Mouse (Mus musculus) heart, embryonic 10.5 days (tissue): ENCODE results near the gene Ms4a6d. TPM values are rescaled to one million over a fixed set of nuclear protein-coding genes. Genes with fewer than 3 reads are reported as not detected.

Source experiments
- DNase-seq: peaks from one replicate; pipeline ENCODE4 v3.0.0-alpha.2; 2017; ENCODE audit warnings: low spot score
- H3K27ac ChIP-seq: fragments of 300-500 bp; sonication (generic); 2 replicates; pipeline ENCODE4 v1.5.1; 2016; ENCODE audit warnings: mild to moderate bottlenecking
- H3K27me3 ChIP-seq: fragments of 300-500 bp; sonication (generic); 2 replicates; pipeline ENCODE4 v1.6.1; 2016; ENCODE audit warnings: mild to moderate bottlenecking; ENCODE audit not compliant: poor library complexity, insufficient read depth, severe bottlenecking
- H3K36me3 ChIP-seq: fragments of 300-500 bp; sonication (generic); 2 replicates; pipeline ENCODE4 v1.6.1; 2016; ENCODE audit warnings: mild to moderate bottlenecking, moderate library complexity
- H3K4me1 ChIP-seq: fragments of 300-500 bp; sonication (generic); 2 replicates; pipeline ENCODE4 v1.6.1; 2016; ENCODE audit warnings: mild to moderate bottlenecking
- H3K4me3 ChIP-seq: fragments of 300-500 bp; sonication (generic); 2 replicates; pipeline ENCODE4 v1.5.1; 2016; ENCODE audit warnings: mild to moderate bottlenecking, moderate library complexity
- H3K9me3 ChIP-seq: fragments of 300-500 bp; sonication (generic); 2 replicates; pipeline ENCODE4 v1.6.1; 2016; ENCODE audit warnings: mild to moderate bottlenecking, moderate library complexity
- WGBS: fragments of 180-500 bp; shearing (Covaris S2); methylation state at CpG from one replicate; pipeline ENCODE4 v1.1.7; 2016; 5-methylcytosine and 5-hydroxymethylcytosine counted together
- polyA plus RNA-seq: library from polyadenylated mRNA; unstranded; fragments of >200 nt; fragmentation: Nextera tagmentation; extraction: Ambion mirVana; gene quantifications from 2 replicates; pipeline ENCODE4 v1.2.1, GENCODE M21; 2016

The Ms4a6d gene
- 0.41 and 0.48 TPM in 2 replicates for polyA plus RNA-seq

GRCm38 (mm10) chr19:11604603-11605002 is at the start of gene Ms4a6d:
Gene Ms4a6d, minus strand, starts transcription at chr19:11604849.
- 84% methylated on average over 2 of the region's 2 CpGs for WGBS

GRCm38 (mm10) chr19:11649564-11649963 is 44.9 kb upstream of the Ms4a6d start:
- DNase-seq: no peak
- no peak overlapping the region for H3K4me3 ChIP-seq
- 77% methylated on average over 4 of the region's 4 CpGs for WGBS
- no peak overlapping the region for H3K27ac ChIP-seq
- no peaks in the 10 kb centered on the region for H3K9me3 ChIP-seq
- no peaks in the 10 kb centered on the region for H3K4me1 ChIP-seq
- H3K36me3 ChIP-seq: no peaks in the 10 kb centered on the region
- no peaks in the 10 kb centered on the region for H3K27me3 ChIP-seq

More at GRCm38 (mm10) chr19:11604603-11605002, at the start of gene Ms4a6d:
- Histone ChIP-seq H3K27me3 (no peaks in the 10 kb centered on the region), H3K27ac (no peak within 1 kb of the TSS), H3K4me3 (no peak within 1 kb of the TSS), H3K9me3 (no peaks in the 10 kb centered on the region), H3K4me1 (no peaks in the 10 kb centered on the region), H3K36me3 (no peaks in the 10 kb centered on the region)
- DNase-seq: no peak

GRCm38 (mm10) chr19:11646166-11646565 is 41.5 kb upstream of the Ms4a6d start:
- Histone ChIP-seq H3K4me1 (no peaks in the 10 kb centered on the region), H3K9me3 (no peaks in the 10 kb centered on the region), H3K4me3 (no peak overlapping the region), H3K27ac (no peak overlapping the region), H3K27me3 (no peaks in the 10 kb centered on the region), H3K36me3 (no peaks in the 10 kb centered on the region)
- DNase-seq: no peak
- 70% methylated on average over 3 of the region's 3 CpGs for WGBS

- no peak for DNase-seq
- Histone ChIP-seq H3K27ac (no peak within 1 kb of the TSS), H3K4me3 (no peak within 1 kb of the TSS), H3K4me1 (no peaks in the 10 kb centered on the region), H3K36me3 (no peaks in the 10 kb centered on the region), H3K9me3 (no peaks in the 10 kb centered on the region), H3K27me3 (no peaks in the 10 kb centered on the region)
- 68% methylated on average over 1 of the region's 1 CpGs for WGBS
These were observed 36.1 kb upstream of the Ms4a6d start, which contains the start of gene Ms4a3 for GRCm38 (mm10) chr19:11640732-11641131. Gene Ms4a3, minus strand, starts transcription at chr19:11640851.

- WGBS: 63% methylated on average over 4 of the region's 4 CpGs
- H3K27me3 ChIP-seq: no peaks in the 10 kb centered on the region
- no peak overlapping the region for H3K4me3 ChIP-seq
- H3K27ac ChIP-seq: no peak overlapping the region
- no peaks in the 10 kb centered on the region for H3K36me3 ChIP-seq
- no peak for DNase-seq
- H3K9me3 ChIP-seq: no peaks in the 10 kb centered on the region
- no peaks in the 10 kb centered on the region for H3K4me1 ChIP-seq
These were observed 34.4 kb upstream of the Ms4a6d start for GRCm38 (mm10) chr19:11639038-11639437.

- no peak for DNase-seq
- Histone ChIP-seq H3K9me3 (no peaks in the 10 kb centered on the region), H3K36me3 (no peaks in the 10 kb centered on the region), H3K27me3 (no peaks in the 10 kb centered on the region), H3K4me1 (no peaks in the 10 kb centered on the region), H3K4me3 (no peak overlapping the region), H3K27ac (no peak overlapping the region)
- 50% methylated on average over 5 of the region's 5 CpGs for WGBS
These were observed 30.9 kb upstream of the Ms4a6d start for GRCm38 (mm10) chr19:11635572-11635971.

- no peaks in the 10 kb centered on the region for H3K27me3 ChIP-seq
- no peak overlapping the region for H3K27ac ChIP-seq
- WGBS: 74% methylated on average over 2 of the region's 2 CpGs
- H3K36me3 ChIP-seq: no peaks in the 10 kb centered on the region
- DNase-seq: no peak
- H3K4me1 ChIP-seq: no peaks in the 10 kb centered on the region
- no peak overlapping the region for H3K4me3 ChIP-seq
- no peaks in the 10 kb centered on the region for H3K9me3 ChIP-seq
These were observed 29.7 kb upstream of the Ms4a6d start for GRCm38 (mm10) chr19:11634330-11634729.

- Histone ChIP-seq H3K4me3 (no peak overlapping the region), H3K27ac (no peak overlapping the region), H3K9me3 (no peaks in the 10 kb centered on the region), H3K4me1 (no peaks in the 10 kb centered on the region), H3K27me3 (no peaks in the 10 kb centered on the region), H3K36me3 (no peaks in the 10 kb centered on the region)
- no peak for DNase-seq
- 69% methylated on average over 1 of the region's 1 CpGs for WGBS
These were observed 29.1 kb upstream of the Ms4a6d start for GRCm38 (mm10) chr19:11633732-11634131.

GRCm38 (mm10) chr19:11625231-11625630 is 20.6 kb upstream of the Ms4a6d start:
- no peaks in the 10 kb centered on the region for H3K4me1 ChIP-seq
- no peak overlapping the region for H3K27ac ChIP-seq
- H3K4me3 ChIP-seq: no peak overlapping the region
- no peaks in the 10 kb centered on the region for H3K9me3 ChIP-seq
- WGBS: 76% methylated on average over 5 of the region's 5 CpGs
- no peaks in the 10 kb centered on the region for H3K36me3 ChIP-seq
- no peak for DNase-seq
- no peaks in the 10 kb centered on the region for H3K27me3 ChIP-seq

GRCm38 (mm10) chr19:11624800-11625199 is 20.2 kb upstream of the Ms4a6d start:
- no peak for DNase-seq
- Histone ChIP-seq H3K27me3 (no peaks in the 10 kb centered on the region), H3K4me1 (no peaks in the 10 kb centered on the region), H3K36me3 (no peaks in the 10 kb centered on the region), H3K9me3 (no peaks in the 10 kb centered on the region), H3K4me3 (no peak overlapping the region), H3K27ac (no peak overlapping the region)

- H3K4me1 ChIP-seq: no peaks in the 10 kb centered on the region
These were observed 18.9 kb upstream of the Ms4a6d start, which contains the start of gene Ms4a2 for GRCm38 (mm10) chr19:11623551-11623950. Gene Ms4a2, minus strand, starts transcription at chr19:11623719.

GRCm38 (mm10) chr19:11617983-11618382 is 13.3 kb upstream of the Ms4a6d start:
- Histone ChIP-seq H3K9me3 (no peaks in the 10 kb centered on the region), H3K27me3 (no peaks in the 10 kb centered on the region), H3K4me3 (no peak overlapping the region), H3K36me3 (no peaks in the 10 kb centered on the region), H3K4me1 (no peaks in the 10 kb centered on the region), H3K27ac (no peak overlapping the region)
- no peak for DNase-seq

More at GRCm38 (mm10) chr19:11623551-11623950, 18.9 kb upstream of the Ms4a6d start, which contains the start of gene Ms4a2:
- Histone ChIP-seq H3K4me3 (no peak within 1 kb of the TSS), H3K36me3 (no peaks in the 10 kb centered on the region), H3K27me3 (no peaks in the 10 kb centered on the region), H3K27ac (no peak within 1 kb of the TSS), H3K9me3 (no peaks in the 10 kb centered on the region)
- no peak for DNase-seq
- WGBS: 75% methylated on average over 2 of the region's 2 CpGs

GRCm38 (mm10) chr19:11614805-11615204 is 10.2 kb upstream of the Ms4a6d start:
- Histone ChIP-seq H3K27me3 (no peaks in the 10 kb centered on the region), H3K4me3 (no peak overlapping the region), H3K4me1 (no peaks in the 10 kb centered on the region), H3K9me3 (no peaks in the 10 kb centered on the region), H3K36me3 (no peaks in the 10 kb centered on the region), H3K27ac (no peak overlapping the region)
- no peak for DNase-seq
- WGBS: 56% methylated on average over 2 of the region's 2 CpGs

GRCm38 (mm10) chr19:11613776-11614443 is 9.3 kb upstream of the Ms4a6d start:
- Histone ChIP-seq H3K4me1 (no peaks in the 10 kb centered on the region), H3K9me3 (no peaks in the 10 kb centered on the region), H3K27me3 (no peaks in the 10 kb centered on the region), H3K36me3 (no peaks in the 10 kb centered on the region), H3K27ac (no peak overlapping the region), H3K4me3 (no peak overlapping the region)
- WGBS: 74% methylated on average over 8 of the region's 8 CpGs
- DNase-seq: no peak
